Mouse (Mus musculus) naive thymus-derived CD4-positive, alpha-beta T cell, adult 5 months (primary cell): ENCODE results near the gene Zdhhc9. TPM values are rescaled to one million over a fixed set of nuclear protein-coding genes. Genes with fewer than 3 reads are reported as not detected.

Experiments
- polyA plus RNA-seq: library from polyadenylated mRNA; unstranded; fragments of 100-300 nt; shearing (Covaris generic); gene quantifications from one replicate; pipeline ENCODE4 v1.2.1, GENCODE M21; 2017

The Zdhhc9 gene
- polyA plus RNA-seq, result 54.8 TPM

GRCm38 (mm10) chrX:48208519-48209185, at the start of gene Zdhhc9:
Zdhhc9 (minus strand) TSS chrX:48208878.

GRCm38 (mm10) chrX:48256468-48257007, 47.9 kb upstream of the Zdhhc9 start, which contains the start of gene Utp14a:
Utp14a (plus strand) TSS chrX:48256862.

GRCm38 (mm10) chrX:48146262-48146661, 62.4 kb downstream of the Zdhhc9 start, which contains the start of gene Sash3:
Sash3 (plus strand) TSS chrX:48146436.

Other genes with a start within 250 kb of the Zdhhc9 start
- 0.17 TPM for gene Apln, start 174.0 kb downstream of the Zdhhc9 start, polyA plus RNA-seq
- gene Xpnpep2, start 100.2 kb downstream of the Zdhhc9 start, polyA plus RNA-seq, result not detected
- gene Sash3, start 62.4 kb downstream of the Zdhhc9 start, polyA plus RNA-seq, result 213 TPM
- 28.0 TPM for gene Utp14a, start 48.0 kb upstream of the Zdhhc9 start, polyA plus RNA-seq
- 3.1 TPM for gene Bcorl1, start 132.5 kb upstream of the Zdhhc9 start, polyA plus RNA-seq